Mouse (Mus musculus): ENCODE results near the gene Cerk. TPM values are rescaled to one million over a fixed set of nuclear protein-coding genes. Genes with fewer than 3 reads are reported as not detected.
"Not testable (repeated sequence)": the region's sequence is repeated elsewhere in the genome, so short reads cannot be mapped to it uniquely, and the experiment has no call there.

Gene Cerk
- polyA plus RNA-seq, 2 experiments from 2014 or later, result 5.1 to 6.1 TPM

GRCm38 (mm10) chr15:86205300-86205699 is 19.4 kb upstream of the Cerk start:
- ATAC-seq, result no peak

GRCm38 (mm10) chr15:86203942-86204561 is 18.1 kb upstream of the Cerk start:
- ATAC-seq, result peak; percentile 44

DNA sequence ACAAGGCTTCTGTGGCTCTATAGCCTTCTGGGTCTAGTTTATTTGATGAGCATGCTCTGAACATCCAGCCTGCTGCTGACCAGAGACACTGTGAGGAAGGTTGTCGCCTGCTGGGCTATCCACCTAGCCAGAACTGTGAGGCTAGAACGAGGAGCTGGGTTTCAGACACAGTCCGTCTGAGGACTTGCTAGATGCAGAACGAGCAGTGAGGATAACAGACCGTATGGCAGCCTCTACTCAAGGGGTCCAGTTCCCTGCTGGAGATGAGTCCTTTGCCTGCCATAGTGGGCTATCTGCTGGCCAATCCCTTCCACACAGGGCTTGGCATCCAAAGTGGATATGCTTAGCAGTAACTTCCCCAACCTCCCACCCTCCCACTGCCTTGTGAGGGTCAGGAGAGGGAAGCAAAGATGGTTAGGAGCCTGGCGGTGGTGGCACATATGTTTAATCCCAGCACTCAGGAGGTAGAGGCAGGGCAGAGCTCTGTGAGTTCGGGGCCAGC is 17.4 kb upstream of the Cerk start:
- no peak for ATAC-seq

DNA sequence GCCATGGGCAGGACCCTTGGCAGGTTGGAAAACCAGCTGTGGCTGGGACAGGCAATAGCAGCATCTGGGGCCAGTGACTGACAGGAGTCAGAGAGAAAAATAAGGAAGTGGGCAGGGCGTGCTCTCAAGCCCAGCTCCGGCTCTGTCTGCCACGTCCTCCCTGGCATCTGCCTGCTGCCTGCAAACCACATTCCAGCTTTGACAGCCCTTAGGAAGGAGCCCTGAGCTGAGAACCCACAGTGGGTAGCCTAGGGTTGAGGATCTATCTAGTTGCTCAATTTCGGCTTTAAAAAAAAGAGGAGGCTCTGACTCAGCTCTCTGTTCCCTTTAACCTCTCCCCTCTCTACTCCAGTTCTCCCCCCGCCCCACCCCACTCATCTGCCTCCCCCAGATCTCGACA is 16.7 kb upstream of the Cerk start:
- no peak for ATAC-seq

DNA sequence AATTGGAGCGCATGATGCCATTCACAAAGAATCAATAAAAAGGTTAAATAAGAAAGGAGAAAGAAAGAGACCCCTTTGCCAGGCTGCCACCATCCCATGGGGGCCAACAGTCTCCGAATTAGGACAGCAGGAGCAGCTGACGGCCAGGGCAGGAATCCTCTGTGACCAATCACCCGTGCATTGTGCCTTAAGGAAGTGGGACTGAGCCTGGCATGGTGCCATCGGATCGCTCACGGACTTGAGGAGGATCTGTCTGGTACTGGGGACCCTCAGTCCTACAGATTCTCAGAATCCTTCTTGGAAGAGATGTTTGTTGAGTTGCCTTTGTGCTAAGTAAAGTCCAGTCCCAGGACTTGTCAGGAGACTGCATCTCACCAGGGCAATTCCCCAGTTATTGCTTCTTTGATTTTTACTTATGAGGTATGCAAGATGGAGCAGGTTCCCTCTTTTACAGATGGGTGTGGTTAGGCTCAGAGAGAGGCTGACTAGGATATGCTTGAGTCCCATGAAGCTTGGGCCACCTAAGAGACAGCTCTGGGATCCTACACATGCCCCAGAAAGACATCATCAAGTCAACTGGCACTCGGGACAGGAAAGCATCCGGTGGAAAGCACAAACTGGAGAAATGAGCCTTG is 15.9 kb upstream of the Cerk start:
- ATAC-seq, result no peak

- ATAC-seq, result no peak
Measured at GRCm38 (mm10) chr15:86201095-86201494, 15.2 kb upstream of the Cerk start.

DNA sequence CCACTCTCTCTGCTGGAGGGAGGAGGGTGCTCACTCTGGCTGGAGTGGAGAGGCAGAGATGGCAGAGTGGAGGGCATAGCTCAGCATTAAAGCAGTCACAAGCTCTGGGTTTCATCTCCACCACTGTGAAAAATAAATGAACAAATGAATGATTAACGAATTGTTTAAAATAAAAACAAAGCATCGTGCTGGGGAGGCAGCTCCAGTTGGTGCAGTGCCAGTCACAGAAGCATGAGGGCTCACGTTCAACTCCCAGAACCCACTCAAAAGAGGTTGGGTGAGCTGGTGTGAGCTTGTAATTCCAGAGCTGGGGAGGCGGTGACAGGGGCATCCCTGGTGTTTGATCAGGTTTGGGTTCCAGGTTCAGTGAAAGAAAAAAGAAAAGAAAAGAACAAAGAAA is 14.2 kb upstream of the Cerk start:
- no peak for ATAC-seq

- no peak for ATAC-seq
Measured at GRCm38 (mm10) chr15:86199482-86199881, 13.5 kb upstream of the Cerk start.

- no peak for ATAC-seq
Measured at GRCm38 (mm10) chr15:86199052-86199451, 13.1 kb upstream of the Cerk start.

- ATAC-seq, result peak; percentile 80
Measured at GRCm38 (mm10) chr15:86194676-86195453, 8.9 kb upstream of the Cerk start.

DNA sequence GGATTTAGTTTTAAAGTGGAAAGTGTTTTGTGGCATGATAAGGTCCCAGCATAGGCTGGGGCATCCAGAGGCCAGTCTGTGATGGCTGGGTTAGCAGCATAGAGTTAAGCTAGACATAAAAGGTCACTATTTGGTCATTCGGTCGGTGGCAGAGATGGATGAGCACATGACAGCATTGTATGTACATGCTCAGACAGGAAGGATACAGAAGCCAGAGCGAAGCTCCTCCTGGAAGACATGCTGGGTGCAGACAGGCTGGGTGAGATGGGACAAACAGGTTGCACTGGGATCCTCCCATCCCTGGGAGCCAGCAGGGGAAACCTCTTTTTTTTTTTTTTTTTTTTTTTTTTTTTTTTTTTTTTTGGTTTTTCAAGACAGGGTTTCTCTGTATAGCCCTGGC is 6.0 kb upstream of the Cerk start:
- ATAC-seq, result no peak

DNA sequence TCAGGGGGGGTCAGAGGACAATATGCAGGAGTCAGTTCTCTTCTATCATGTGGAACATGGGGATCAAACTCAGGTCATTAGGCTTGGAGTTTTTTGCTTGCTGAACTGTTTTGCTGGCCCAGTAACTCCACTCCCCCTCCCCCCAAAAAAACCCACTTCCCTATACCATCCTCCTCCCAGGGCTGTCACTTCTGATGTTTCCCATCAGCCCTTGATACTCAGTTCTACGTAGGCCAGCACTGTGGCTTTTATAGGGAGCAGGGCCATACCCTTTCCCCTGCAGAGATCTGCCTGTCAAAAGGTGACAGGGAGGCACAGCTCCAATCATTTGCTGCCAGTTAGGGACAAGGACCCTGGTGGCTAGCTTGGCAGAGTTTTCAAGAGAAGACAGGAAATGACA is 5.6 kb upstream of the Cerk start:
- peak; percentile 34 for ATAC-seq

DNA sequence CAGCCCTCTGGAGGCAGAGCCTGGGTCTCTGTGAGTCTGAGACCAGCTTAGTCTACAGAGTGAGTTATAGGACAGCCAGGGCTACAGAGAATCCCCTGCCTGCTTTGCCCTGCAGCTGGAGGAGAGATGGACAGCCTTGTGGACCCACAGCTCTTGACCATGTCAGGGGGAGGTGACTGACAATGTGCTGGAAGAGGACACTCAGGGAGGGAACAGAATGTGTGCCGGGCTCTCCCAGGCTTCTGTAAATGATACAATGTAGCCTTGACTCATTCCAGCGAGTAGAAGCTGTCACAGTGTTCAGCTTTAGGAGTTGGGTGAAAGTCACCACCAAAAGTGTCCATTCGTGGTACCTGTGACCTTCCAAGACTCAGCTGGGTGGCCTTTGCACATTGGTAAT is 4.4 kb upstream of the Cerk start:
- ATAC-seq, result no peak

DNA sequence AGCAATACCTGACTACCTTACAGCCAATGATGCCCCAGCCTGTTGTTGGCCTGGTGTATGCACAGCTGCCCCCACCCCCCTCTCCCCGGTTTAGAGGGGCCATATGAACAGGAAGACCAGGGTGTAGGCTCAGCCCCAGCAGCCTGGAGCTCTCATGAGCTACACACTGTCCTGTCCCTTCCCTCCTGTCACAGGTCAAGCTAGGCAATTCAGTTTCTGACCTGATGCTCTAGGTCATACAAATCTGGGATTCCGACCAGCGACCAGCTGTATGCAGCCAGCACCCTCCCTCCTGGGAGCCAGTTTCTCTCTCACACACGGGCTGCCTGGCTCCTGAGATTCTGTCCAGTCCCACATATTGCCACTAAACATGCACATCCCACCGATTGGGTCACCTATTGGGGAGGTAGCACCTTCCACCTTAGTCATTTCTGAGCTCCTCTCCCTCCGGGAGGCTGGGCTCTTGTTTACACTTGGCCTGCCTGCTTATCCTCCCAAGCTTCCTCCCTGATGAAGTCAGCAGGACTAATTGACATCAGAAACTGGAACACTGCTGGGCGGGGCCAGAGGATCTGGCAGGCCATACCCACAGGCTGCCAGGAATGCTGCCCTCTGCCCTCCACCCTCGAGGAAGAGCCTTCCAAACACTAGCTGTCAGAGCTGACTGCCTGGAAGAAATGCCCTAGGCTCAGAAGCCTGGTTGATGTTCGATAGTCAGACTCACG is 3.0 kb upstream of the Cerk start:
- ATAC-seq, result no peak

GRCm38 (mm10) chr15:86188186-86188585 is 2.2 kb upstream of the Cerk start:
- ATAC-seq, result no peak

DNA sequence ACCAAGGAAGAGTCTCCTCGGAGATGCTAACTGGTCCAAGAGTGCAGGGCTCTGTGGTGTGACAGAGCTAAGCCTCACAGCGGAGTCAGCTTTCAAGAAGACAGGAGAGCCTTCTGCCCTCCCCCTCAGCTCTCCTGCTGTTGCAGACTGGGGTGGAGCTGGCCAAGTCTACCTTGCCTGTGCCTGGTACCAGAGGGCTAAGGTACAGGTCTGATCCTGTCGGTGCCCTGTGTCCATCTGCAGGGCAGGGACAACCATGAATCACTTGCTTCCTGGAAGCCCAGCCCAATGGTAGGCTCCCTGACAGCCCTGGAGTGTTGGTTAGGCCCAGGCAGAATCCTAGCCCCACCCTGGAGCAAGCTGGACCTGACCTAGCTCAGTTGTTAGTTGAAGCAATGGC is 745 bp upstream of the Cerk start:
- ATAC-seq, result no peak

DNA sequence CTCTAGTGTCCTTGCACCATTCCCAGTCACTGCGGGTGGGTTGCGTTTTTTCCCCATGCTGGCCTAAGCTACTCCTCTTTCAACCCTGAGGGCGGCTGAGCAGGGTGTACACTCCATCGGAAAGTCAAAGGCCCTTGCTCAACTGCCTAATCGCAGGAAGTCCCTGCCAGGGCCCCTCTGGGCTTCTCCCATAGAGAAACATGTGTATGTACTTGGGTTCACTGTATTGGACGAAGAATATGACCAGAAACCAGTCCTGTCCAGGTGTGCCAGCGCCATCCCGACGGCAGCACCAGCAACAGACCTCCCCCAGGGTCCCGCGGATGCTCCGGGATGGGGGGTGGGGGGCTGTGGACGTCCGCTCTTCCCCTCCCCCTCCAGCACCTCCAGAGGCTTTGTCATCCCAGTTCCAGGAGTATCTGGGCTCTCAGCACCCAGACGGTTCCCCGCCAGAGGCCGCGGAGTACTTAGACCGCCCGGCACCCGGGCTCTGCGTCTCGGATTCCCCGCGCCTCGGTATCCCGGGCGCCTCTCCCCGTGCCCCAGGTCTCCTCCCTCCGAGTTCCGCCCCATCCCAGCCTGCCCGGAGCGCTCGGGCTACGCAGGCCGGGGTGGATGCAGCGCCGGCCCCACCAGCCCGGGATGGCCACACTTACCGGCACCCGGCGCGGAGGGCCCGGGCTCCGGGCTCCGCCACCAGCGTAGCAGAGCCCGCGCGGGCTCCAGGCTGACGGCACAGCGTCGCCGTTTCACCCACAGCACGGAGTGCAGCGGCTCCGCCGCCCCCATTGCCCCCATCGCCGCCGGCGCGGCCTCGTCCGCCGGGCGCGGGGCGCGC is 871 bp downstream of the Cerk start:
- peak; percentile 25 for ATAC-seq

DNA sequence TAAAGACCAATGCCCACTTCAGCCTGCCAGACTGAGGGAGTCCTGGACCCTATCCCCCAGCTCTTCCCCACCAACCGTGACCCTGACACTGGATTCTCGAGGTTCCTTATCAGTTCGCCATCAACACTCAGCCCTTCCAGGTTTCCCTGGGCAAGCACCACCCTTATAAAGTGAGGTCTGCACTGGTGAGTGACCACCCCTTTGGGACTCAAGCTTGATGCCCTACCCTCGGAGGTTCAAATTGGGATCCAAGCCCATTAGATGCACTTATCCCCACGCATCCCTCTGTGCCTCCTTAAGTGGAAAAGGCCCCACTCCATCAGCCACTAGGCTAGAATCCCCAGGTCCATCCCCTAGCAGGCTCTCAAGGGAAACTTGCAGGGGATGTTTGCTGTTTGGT is 1.9 kb downstream of the Cerk start:
- ATAC-seq, result no peak

- no peak for ATAC-seq
Measured at GRCm38 (mm10) chr15:86183484-86183883, 2.5 kb downstream of the Cerk start.

DNA sequence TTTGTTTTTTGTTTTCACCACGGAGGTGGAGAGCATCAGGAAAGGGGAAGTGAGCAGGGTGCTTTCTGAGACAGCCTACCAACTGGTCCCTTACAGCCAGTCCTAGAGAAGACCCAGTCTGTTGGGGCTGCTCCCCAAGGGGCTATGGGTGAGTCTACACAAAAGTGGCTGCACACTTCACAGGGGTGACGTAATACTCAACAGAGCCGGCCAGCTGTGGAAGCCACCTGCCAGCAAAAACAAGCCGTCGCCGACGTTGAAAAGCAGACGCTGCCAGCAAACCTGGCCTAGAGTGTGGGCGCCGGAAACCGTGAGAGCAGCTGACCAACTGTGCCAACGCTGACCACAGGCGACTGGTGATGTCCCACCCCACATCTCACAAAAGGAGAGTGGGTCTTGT is 3.3 kb downstream of the Cerk start:
- ATAC-seq, result peak; percentile 40

DNA sequence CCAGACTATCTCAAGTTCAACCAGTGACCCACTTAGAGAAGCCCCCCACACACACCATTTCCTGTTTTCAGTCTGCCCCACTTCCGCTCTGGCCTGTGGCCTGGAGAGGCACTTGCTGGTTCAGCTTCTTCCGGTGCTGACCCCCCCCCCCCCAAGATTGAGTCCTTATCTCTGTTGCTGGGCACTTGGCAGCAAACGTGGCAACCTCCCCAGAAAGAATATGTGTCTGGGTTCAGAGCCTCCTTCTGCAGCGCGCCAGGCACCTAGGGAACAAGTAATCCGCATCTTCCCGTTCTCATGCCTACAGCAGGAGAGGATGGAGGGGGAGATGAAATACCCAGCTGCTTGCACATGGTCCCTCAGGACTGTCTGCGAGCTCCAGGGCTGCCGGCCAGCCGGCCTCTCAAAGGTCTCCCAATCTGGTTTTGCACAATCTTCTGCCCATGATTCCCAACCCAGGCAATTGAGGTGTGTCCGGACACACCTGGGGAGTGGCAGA is 4.0 kb downstream of the Cerk start:
- peak; percentile 11 for ATAC-seq

DNA sequence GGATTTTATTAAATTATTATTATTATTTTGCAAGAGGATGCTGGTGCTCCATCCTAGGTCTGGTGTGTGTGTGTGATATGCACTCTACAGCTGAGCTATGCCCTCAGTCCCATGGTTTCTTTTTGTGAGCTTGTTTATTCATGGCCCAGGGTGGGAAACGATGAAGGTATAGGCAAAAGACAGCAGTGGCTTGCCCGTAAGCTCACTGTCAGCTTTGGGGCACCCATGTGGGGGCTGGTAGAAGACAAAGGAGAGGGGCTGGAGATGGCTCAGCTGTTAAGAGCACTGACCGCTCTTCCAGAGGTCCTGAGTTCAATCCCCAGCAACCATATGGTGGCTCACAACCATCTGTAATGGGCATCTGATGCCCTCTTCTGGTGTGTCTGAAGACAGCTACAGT is 4.6 kb downstream of the Cerk start:
- not testable (repeated sequence) for ATAC-seq

Data from CD4-positive, CD25-positive, alpha-beta regulatory T cell, adult 4 months (primary cell).